Mouse (Mus musculus): ENCODE data around the gene Rfc5.
"Not testable (repeated sequence)": the region's sequence is repeated elsewhere in the genome, so short reads cannot be mapped to it uniquely, and the experiment has no call there.

Gene Rfc5

DNA sequence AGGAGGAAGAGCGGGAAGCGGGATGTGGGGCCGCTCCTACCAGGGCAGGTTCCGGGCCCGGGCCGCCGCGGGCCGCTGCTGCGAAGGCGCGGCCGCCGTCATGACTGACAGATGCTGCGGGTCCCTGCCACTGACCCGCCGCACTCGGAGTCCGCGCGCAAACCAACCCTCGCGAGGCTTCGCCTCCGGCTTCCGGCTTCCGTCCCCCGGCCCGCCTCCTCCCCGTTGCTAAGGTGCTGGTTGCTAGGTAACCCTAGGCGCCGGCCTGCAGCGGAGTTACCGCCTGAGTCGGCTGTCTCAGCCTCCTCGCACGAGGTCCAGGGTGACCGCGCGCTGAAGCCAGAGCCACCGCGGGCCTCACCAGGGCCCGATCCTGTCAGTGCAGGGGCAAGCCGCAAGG is at the start of gene Rfc5:
TSS of gene Rfc5 (minus strand) at position 171 of the 400 bp plus-strand sequence.
- DNase-seq = peak; percentile 97

GRCm38 (mm10) chr5:117433501-117433900 is 44.7 kb upstream of the Rfc5 start:
- DNase-seq = not testable (repeated sequence)

GRCm38 (mm10) chr5:117417442-117417841 is 28.6 kb upstream of the Rfc5 start:
- no peak for DNase-seq

GRCm38 (mm10) chr5:117415011-117415912 is 26.4 kb upstream of the Rfc5 start:
- no peak for DNase-seq

- no peak for DNase-seq
Measured at GRCm38 (mm10) chr5:117414611-117415010, 25.8 kb upstream of the Rfc5 start.

DNA sequence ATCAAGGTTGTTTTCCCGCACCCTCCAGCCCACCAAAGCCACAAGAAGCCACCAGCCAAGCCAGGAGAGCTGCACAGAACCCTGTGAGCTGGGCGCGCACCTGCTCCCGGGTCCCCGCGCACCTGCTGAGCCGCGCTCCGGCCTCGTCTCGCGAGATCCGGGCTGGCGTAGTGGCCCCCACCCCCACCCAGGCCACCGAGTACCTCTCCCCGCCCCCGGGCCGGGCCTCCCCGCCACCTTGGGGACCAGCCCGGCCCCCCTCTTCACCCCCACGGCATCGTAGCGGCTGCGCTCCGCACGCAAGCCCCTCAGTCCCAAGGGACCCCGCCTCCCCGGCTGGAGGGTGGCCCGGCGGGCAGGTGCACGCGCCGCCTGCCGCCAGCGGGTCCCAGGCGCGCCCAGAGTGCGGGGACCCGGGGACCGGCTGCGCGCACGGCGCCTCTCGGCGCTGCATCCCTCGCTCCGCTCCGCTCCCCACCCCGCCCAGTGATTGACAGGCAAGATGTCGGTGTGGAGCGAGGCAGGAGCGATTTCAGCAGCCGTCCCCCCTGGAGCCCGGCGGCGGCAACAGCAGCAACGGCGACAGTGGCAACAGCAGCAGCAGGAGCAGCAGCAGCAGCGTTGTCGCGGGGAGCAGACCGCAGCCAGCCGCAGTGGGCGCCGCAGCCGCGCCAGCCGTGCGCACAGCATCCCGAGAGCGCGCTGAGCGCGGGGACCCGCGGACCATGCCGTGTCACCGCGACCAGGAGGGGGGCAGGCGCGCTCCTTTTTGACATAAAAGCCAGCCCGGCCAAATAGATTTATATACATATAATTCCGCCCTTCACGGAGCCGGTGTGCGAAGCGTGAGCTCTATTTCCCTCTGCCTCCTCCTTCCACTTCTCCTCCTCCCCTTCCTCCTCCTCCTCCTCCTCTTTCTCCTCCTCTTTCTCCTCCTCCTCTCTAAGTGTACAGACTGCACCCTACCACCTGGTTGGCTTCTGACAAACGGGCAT is 25.0 kb upstream of the Rfc5 start, which contains the start of gene Ksr2:
TSS of gene Ksr2 (plus strand) at position 494 of the 995 bp plus-strand sequence.
- DNase-seq = peak; percentile 20

GRCm38 (mm10) chr5:117409369-117409768 is 20.5 kb upstream of the Rfc5 start:
- DNase-seq = no peak

DNA sequence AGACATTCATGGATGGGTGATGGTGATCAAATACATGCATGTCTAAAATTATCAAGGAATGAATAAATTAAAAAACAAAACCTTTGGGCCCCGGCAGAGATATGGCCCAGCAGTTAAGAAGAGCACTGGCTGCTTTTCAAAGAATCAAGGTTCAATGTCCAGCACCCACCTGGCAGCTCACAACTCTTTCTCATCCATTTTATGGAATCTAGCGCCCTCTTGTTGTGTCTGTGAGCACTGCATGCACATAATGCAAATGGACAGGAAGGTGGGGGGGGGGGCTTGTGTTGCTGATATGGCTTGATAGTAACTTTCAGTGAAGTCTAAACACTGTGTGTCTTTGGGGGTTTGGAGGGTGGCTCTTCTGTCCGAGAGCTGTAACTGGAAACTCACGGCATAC is 19.4 kb upstream of the Rfc5 start:
- DNase-seq = peak; percentile 54

DNA sequence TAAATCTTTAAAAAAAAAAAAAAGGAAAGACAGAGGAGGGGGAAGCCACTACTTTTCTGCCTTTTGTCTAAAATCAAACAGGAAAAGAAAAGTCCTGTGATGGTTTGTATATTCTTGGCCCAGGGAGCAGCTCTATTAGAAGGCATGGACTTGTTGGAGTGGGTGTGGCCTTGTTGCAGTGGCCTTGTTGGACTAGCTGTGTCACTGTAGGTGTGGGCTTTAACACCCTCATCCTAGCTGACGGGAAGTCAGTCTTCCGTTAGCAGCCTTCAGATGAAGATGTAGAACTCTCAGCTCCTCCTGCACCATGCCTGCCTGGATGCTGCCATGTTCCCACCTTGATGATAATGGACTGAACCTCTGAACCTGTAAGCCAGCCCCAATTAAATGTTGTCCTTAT is 15.8 kb upstream of the Rfc5 start:
- not testable (repeated sequence) for DNase-seq

DNA sequence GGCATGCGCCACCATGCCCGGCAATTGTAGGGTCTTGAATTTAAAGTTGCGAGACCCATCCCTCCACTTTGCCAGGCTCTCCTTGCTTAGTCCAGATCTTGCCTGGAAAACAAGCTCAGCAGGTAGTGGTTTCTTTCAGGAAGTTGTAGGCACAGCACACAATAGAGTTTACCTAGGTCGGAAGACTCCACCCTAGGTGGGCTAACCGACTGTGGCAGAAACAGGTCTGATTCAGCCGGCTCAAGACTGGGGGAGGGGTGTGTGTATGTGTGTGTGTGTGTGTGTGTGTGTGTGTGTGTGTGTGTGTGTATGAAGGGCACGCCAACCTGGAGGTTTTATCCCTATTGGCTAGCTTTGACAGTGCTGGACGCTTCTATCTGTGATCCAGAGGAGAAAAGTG is 14.8 kb upstream of the Rfc5 start:
- DNase-seq = no peak

DNA sequence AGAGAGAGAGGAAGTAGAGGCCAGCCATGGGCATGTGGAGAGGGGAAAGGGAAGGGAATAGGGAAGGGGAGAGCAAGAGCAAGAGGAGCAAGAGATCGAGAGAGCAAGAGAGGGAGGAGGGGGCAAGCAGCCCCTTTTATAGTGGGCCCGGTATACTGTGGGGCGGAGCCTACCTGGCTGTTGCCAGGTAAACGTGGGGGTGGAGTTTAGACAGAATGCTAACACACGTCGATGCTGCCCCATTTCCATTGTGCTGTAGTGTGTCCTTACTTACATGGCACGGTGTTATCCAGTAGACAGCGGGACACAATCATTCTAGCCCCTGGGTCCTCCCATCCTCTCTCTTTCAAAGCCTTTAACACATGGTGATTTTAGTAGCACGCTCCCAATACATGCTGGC is 10.4 kb upstream of the Rfc5 start:
- DNase-seq = no peak

GRCm38 (mm10) chr5:117398007-117398550 is 9.2 kb upstream of the Rfc5 start:
- DNase-seq = no peak

- DNase-seq = no peak
Measured at GRCm38 (mm10) chr5:117397371-117397770, 8.5 kb upstream of the Rfc5 start.

DNA sequence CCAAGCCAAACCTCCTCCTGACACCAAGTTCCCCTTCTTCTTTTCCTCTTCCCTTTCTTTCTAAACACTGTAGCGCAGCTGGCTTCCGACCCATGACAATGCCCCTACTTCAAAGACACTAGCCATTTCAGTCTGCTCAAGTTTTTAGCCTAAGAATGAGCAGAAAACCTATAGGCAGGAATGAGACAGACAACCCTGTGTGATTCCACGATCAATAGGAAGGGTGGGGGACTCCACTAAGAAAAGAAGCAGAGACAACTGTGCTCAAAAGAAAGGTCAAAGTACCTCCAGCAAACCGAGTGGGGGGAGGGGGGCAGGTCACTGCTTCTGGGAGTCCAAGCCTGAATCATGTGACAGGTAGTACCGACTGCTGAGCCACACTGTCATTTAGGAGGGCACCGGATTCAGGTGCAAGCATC is 7.8 kb upstream of the Rfc5 start:
- DNase-seq = no peak

DNA sequence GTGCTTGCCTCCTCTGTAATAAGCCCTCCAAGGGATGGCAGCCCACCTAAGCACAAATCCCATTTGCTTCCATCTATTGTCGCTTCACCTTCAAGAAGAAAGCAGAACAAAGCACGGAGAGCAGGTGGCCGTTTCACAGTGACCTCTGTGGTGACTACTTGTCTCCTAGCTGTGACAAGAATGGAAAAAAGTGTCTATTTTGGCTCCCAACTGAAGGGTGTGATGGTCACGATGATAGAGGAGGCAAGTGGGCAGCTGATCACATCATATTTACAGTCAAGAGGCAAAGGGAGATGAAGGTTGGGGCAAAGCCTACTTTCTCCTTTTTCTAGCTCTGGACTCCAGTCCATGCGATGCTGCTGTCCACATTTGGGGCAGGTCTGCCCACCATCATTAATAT is 7.0 kb upstream of the Rfc5 start:
- DNase-seq = no peak

DNA sequence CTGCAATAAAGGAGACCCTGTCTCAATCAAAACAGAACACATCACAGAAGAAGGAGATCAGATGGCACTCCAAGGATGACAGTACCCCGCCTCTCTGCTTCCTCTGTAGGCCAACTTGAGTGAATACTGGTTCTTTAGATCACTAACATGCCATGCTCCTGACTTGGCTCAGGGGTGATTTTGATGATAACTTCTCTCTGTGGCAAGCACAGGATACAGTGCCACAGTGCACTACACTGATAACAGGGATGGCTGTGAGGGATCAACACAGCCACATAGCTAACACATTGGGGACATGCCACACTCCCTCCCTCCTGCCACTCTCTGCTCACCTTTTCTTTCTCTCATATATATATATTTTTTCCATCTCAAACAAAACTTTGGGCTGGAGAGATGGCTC is 2.0 kb upstream of the Rfc5 start:
- no peak for DNase-seq

GRCm38 (mm10) chr5:117388296-117388751 is 523 bp downstream of the Rfc5 start:
- DNase-seq = peak; percentile 54

DNA sequence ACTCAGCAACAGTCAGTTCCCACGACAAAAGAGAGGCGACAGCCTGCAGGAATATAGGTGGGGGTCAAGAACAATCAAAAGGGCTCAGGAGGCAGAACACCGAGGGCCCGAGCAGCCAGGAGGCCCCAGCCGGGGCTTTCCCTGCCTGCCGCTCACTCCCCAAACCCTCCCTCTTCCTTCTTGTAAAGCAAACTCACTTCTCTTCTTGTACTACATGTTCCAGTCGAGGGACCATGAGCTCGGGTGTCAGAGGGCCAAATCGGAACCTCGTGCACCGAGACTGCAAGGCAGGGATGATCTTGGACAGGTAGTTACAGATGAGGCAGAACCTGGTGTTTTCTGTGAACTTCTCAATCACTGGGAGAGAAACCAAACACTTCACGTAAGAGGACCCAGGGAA is 5.6 kb downstream of the Rfc5 start:
- DNase-seq = no peak

DNA sequence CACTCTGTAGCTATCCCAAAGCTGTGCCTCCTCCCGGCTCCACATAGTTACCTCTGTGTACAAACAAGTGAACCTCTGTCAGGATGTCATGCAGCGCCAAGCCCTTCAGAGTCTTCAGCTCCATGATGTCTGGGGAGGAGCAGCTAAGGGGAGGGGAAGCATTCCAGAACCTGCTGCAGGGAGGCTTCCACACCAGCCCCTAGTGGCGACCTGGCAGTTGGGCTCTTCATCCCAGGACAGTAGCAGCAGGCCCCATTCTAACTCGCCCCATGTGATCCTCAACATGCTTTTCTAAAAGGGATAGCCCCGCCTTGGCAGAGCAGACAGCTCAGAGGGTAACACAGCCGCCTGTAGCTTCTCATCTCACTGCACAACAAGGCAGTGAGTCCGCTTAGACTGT is 7.1 kb downstream of the Rfc5 start:
- DNase-seq = no peak

DNA sequence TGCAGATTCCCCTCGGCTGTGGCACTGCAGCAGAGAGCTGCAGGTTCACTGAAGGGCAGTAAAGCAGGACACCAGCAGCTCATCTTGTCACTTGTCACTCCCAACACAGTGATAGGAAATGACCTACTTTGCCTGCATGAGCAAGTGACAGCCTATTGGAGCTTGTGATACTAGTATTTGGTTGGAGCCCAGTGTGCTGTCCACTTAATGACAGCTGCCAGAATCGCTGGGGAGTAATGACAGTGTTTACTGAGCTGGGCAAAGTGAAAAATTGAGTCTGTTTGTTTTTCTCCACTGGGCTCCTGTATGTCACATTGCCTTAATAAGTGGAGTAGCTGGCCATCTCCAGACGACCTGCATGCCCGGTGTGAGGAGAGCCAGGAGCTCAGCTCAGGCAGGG is 8.6 kb downstream of the Rfc5 start:
- DNase-seq = no peak

- DNase-seq = not testable (repeated sequence)
Measured at GRCm38 (mm10) chr5:117377731-117378130, 11.1 kb downstream of the Rfc5 start.

- DNase-seq = no peak
Measured at GRCm38 (mm10) chr5:117376331-117376761, 12.5 kb downstream of the Rfc5 start.
